Mouse (Mus musculus) WW6 (cell line): Measurements from ENCODE around the gene Tuba1a.
"Not testable (repeated sequence)": the region's sequence is repeated elsewhere in the genome, so short reads cannot be mapped to it uniquely, and the experiment has no call there.

Experiments
- DNase-seq: peaks from one replicate; pipeline ENCODE4 v3.0.0-alpha.2; 2013; ENCODE audit warnings: low read depth, low spot score

The Tuba1a gene

DNA sequence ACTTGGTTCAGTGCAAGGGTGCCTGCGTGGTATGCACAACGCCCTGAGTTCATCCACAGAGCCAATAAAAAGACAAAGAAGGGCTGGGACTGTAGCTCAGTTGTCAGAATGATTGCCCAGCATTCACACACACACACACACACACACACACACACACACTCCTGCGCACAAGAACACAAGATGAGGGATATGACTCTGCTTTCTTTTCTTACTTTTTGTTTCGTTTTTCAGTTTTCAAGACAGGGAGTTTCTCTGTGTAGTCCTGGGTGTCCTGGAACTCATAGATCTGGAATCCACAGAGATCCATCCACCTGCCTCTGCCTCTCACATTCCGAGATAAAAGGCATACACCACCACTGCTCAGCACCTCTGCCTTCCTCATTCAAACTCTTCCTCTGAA, 25.9 kb downstream of the Tuba1a start:
- DNase-seq, result no peak

DNA sequence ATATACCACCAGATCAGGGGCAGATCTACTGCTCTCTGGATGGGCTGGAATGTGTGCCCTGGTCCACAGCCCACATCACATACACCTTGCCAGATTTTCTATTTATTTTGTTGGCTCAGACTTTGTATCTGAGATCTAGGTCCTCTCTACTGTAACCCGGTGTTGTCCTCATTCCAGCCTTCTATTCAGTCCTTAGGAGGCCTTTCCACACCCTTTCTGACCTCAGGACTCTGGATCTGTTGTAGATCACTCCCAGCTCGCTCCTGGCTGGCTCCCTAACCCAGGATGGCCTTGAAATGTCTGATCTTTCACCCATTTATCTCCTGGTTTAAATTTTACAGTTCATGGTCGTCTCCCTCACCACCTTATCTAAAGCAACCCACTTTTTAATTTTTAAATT, 28.8 kb downstream of the Tuba1a start:
- no peak for DNase-seq

DNA sequence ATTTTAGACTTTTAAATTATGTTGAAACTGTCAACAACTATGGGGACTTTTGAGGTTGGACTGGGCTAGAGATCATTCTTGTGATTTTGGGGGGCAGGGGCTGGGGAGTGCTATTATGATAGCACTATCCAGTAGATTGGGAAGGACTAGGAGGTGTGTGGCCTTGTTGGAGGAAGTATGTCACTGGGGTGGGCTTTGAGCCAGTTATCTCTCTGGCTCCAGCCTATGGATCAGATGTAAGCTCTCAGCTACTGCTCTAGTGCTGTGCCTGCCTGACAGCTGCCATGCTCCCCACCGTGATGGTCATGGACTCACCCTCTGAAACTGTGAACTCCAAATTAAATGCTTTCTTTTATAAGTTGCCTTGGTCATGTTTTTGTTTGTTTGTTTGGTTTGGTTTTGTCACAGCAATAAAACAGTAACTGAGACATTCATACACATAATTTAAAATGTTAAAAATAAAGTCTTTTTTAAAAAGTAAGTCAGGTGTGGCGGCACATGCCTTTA, 30.4 kb downstream of the Tuba1a start:
- no peak for DNase-seq

DNA sequence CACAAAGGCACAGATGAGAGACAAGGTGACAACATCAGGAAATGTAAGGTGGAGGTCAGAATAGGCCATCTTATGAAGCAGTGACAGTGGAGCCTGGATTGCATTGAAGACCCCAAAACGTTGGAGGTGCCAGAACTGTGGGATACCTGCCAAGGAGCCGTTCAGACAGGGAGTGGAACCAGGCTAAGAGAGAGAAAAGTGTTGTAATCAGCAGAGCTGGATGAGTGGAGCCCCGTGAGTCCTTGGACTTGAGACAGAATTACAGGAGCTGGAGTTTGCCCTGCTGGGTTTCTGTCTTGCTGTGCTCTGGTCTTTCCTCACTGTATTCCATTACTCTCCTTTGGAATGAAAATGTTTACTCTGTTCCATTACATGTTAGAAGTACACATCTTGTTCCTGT, 30.9 kb downstream of the Tuba1a start:
- DNase-seq, result no peak

DNA sequence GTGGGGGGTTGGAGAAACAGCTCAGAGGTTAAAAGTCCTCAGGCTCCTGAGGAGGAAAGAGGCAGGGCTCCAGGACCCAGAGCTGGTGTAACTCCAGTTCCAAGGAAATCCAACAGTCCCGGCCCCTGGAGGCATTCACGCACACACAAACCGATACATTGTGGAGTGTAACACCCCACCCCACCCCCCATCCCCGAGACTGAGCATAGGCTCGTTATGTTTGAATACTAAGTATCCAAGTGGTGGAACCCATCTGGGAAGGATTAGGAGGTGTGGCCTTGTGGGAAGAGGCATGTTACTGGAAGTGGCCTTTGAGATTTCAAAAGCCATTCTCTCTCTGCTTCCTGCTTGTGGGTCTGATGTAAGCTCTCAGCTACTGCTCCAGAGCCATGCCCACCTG, 32.0 kb downstream of the Tuba1a start:
- DNase-seq, result no peak

DNA sequence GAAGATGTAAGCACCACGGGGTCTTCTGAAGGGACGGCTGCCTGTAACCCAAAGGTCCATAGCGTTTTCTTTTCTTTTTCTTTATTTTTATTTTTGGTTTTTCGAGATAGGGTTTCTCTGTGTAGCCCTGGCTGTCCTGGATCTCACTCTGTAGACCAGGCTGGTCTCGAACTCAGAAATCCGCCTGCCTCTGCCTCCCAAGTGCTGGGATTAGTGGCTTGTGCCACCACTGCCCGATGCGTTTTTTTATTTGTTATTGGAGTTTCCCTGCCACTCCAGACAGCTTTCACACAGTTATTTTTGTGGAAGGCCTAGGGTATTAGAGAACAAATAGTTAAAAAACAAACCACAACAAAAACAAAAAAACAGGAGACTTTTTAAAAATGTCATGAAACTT, 35.0 kb downstream of the Tuba1a start:
- not testable (repeated sequence) for DNase-seq

DNA sequence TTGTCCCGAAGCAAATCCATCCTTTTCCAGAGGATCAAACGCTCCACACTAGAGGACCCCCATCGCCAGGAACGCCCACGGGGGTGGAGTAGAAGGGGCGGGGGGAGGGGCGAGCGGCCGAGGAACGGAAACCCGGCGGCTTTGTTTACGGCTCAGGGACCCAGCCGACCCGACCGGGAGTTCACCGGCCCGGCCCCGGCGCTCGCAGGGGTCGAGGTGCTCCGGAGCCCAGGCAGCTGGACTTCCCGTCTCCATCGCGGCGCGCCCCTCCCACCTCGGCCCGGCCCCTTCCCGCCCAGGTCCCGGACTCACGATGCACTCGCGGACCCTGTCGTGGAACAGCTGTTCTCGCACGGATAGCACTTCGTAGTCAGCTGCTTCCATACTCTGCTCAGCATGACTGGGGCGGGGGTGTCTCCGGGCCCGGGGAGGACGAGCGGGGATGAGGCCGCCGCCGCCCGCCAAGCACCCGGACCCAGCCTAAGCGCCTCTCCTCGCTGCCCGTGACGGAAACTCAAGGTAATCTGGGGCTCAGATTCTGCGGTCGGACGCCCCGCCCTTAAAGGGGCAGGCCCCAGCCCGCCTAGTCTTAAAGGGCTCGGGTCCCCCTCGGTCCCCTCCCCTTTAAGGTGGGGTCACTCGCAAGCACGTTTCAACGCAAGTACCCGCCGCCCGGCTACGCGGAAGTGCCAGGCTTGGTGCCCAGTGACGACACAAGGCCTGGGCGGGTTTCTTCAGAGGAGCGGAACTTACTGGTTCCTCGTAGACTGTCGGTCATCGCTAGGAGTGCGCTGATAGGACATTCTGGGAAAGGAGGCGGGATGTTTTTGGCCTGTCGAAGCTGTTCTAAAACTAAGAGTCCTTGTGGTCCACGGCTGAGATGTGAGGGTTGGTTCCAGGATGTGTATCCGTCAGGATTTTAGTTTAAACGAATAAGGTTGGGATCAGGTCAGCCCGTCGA, 35.7 kb downstream of the Tuba1a start, which contains the start of gene Lmbr1l:
Gene Lmbr1l (minus strand): TSS at position 694 of the 961 bp plus-strand sequence.
- DNase-seq, result peak; percentile 97

DNA sequence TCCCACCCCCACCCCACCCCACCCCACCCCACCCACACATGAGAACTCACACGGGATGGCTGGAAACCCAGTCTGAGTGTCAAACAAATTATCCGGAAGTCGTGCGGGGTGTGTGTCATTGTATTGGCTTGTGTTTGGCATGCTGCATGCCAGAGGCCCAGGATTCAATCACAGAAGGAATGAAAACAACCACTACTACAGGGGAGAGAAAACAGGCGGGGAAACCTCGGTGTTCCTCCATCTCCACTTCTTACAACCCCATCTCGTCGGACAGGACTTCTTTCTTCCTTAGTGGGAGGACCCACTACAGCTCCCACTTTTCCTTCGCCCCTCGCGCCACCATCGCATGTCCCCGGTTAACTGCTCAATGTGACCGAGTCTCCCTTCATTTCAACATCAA, 36.4 kb downstream of the Tuba1a start:
- no peak for DNase-seq

DNA sequence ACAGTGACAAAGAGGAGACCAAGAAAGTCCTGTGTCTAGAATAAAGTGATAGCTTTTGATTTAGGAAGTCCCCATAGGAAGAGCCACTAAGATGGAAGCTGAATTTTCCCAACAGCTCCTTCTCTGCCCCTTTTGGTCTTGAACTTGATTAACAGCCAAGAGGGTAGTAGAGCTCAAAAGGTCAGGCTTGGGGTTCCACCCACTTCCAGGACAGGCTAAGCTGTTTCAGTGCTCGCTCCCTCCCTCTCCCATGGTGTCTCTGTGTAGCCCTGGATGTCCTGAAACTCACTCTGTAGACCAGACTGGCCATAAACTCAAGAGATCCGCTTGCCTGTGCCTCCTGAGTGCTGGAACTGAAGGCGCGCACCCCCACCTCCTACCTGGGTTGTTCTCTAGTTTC, 37.5 kb downstream of the Tuba1a start:
- no peak for DNase-seq

DNA sequence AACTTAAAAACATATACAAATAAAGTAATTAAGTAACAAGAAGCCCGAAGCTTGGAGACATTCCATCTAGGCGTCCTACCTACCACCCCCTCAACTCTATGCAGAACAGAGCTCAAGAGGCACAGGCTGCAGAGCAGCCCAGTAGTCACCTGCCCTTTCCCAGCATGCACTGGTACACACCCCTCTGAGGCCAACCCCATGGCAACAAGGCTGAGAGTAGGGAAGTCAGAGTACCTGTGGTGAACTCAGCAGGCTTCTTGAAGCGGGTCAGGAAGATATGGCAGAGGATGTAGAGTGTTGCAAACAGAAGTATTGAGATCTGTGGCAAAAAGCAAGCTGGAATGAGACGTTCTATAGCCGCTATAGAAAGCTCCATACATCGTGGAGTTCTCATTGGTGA, 38.6 kb downstream of the Tuba1a start:
- DNase-seq, result no peak

DNA sequence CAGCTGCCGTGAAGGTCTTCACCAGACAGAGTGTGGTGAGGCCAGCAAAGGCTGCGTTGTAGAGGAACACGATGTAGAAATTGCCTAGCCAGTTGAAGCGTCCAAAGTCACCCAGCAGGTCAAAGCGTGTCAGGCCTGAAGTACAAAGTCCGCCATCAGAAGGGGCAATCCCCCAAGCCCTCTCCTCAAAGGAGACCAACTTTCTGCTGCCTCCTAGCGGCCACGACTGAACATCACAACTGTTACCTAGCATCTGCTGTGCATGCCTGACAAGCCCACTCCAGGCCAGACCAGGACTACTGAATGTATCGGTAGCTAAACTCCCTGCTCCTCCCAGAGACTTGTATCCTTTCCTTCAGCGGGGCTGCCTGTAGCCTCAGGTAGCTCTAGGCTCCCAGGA, 48.8 kb downstream of the Tuba1a start:
- no peak for DNase-seq

DNA sequence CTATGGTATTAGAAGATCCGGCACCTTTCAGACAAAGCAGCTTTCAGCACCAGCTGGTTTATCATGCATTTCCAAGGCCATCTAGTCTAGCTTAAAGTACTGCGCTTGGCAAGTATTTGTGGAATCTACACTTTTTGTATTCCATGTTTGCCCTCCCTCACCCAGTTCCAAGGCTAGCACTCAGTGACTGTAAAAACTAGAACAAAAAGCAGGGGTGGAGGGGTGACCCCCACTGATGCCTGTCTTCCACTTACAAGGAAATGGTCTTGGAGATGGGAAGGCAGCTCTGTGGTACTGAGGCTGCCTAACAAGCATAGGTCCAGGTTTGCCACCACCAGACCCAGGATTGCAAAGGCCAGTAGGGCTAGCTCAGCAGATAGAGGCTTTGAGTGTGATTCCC, 50.9 kb downstream of the Tuba1a start:
- DNase-seq, result no peak

DNA sequence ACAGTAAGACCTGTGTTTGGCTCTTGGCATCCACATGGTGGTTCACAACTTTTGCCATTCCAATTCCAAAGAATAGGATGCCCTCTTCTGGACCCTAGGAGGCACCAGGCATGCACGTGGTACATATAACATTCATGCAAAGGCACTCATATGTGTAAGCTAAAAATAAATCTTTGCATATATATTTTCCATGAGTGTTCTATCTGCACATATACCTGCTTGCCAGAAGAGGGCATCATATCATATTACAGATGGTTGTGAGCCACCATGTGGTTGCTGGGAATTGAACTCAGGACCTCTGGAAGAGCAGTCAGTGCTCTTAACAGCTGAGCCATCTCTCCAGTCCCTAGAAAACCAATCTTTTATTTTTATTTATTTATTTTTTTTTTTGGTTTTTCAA, 52.0 kb downstream of the Tuba1a start:
- DNase-seq, result no peak
